Mouse (Mus musculus) embryonic fibroblast, embryonic 13.5 days (primary cell): ENCODE results near the gene Ints3. TPM values are rescaled to one million over a fixed set of nuclear protein-coding genes. Genes with fewer than 3 reads are reported as not detected.

ENCODE experiments used
- H3K27ac ChIP-seq: 2 replicates; pipeline ENCODE4 v1.5.1; 2012; ENCODE audit warnings: low read length, control low read depth, inconsistent platforms; ENCODE audit not compliant: insufficient read depth
- H3K4me1 ChIP-seq: 2 replicates; pipeline ENCODE4 v1.6.1; 2011; ENCODE audit warnings: low read length; ENCODE audit not compliant: control insufficient read depth, insufficient read depth
- H3K4me3 ChIP-seq: 2 replicates; pipeline ENCODE4 v1.5.1; 2011; ENCODE audit warnings: mild to moderate bottlenecking, control low read depth, low read length; ENCODE audit not compliant: insufficient read depth
- CTCF ChIP-seq: IDR thresholded peaks from 2 replicates; pipeline ENCODE4 v1.5.1; 2011; ENCODE audit warnings: mild to moderate bottlenecking, control low read depth, low read length, moderate library complexity, borderline replicate concordance; ENCODE audit not compliant: insufficient read depth
- POLR2A ChIP-seq: IDR thresholded peaks from 2 replicates; pipeline ENCODE4 v1.6.1; 2011; ENCODE audit warnings: low read depth, mild to moderate bottlenecking, control low read depth, low read length, moderate library complexity
- polyA plus RNA-seq: library from polyadenylated mRNA; stranded (reverse); fragments of >200 nt; gene quantifications from 2 replicates; pipeline ENCODE4 v1.2.4, GENCODE M21; 2011; ENCODE audit warnings: low read depth; ENCODE audit not compliant: missing spikeins, insufficient read length

The Ints3 gene
- polyA plus RNA-seq, 1 experiment, result 39.5 TPM

DNA sequence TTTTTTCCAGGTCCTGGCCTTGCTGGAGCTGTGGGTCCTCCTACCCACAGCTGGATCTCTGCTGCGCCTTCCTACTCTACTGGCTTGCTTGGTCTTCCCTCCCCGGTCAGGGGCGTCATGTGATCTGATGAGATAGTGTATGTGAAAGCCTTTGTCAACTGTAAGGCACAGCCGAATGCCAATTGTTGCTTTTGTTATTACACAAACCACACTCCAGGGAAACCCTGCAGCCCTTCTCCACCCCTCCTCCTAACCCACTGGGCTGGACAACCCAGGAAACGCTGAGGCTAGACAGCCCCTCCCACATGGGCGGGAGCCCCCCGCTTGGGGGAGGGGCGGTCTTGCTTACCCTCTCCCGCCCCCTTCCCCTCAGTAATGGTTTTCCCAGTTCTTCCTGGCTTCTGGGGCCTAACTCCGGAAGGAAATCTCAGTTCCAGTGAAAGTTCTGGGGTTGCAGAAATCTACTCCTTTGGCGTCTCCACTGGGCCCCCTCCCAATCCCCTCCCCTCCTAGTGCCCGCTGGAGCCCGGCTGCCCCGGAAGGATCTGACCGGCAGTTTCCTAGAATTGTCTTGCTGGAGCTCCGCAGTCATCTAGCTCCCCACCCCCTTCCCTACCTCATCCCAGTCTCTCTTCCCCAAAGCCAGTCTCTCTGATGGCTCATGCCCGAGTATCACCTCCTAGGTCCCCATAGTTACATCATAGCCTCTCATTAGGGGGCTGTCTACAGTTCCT is 13.1 kb upstream of the Ints3 start:
- H3K4me1 ChIP-seq, result no peaks in the 10 kb centered on the region
- TF ChIP-seq POLR2A, result peak; percentile 81
- no peak for TF ChIP-seq CTCF
- peak overlapping the region; percentile 54 for H3K27ac ChIP-seq
- H3K4me3 ChIP-seq, result no peak overlapping the region

DNA sequence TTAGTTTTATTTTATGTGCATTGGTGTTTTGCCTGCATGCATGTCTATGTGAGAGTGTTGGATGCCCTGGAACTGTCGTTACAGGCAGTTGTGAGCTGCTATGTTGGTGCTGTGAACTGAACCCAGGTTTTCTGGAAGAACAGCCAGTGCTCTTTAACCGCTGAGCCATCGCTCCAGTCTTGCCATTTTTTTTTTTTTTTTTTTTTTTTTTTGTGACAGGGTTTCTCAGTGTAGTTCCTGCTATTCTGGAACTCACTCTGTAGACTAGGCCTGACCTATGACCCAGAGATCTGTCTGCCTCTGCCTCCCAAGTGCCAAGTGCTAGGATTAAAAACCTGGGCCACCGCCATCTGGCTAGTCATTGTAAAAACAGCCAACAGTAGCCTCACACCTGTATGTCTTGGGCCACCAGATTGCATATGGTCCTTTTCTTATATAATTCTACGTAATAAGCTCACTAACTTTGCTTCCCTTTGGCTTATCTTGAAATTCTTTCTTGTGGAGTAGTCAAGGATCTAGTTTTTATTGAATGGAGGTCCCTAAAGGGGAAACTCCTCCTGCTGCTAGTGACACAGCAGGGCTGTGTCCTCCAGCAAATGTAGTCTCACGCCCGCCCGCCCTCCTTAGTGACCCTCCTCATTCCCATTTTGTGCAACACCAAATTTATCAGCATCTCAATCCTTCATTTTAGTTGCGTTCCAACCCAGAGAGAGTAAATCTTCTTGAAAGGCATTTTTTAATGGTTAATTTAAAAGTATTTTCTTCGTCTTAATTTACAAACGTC is 12.2 kb upstream of the Ints3 start:
- Histone ChIP-seq H3K27ac (peak overlapping the region; percentile 32; the same call in 1 of the 2 replicates), H3K4me3 (no peak overlapping the region), H3K4me1 (peaks cover 2% of the 10 kb centered on the region; the same call in 1 of the 2 replicates)
- TF ChIP-seq POLR2A, result no peak
- no peak for TF ChIP-seq CTCF

DNA sequence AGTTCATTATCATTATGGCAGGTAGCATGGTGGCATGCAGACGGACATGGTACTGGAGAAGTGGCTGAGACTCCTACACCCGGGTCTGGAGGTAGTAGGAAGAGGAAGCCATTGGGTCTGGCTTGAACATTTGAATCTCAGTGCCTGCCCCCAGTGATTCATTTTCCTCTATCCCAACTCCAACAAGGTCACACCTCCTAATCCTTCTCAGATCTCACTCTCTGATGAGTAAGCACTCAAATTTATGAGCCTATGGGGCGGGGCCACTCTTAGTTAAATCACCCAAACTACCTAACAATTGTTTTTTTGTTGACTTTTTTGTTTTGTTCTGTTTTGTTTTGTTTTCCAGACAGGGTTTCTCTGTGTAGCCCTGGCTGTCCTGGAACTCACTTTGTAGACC is 10.6 kb upstream of the Ints3 start:
- no peak for TF ChIP-seq POLR2A
- H3K4me3 ChIP-seq, result no peak overlapping the region

DNA sequence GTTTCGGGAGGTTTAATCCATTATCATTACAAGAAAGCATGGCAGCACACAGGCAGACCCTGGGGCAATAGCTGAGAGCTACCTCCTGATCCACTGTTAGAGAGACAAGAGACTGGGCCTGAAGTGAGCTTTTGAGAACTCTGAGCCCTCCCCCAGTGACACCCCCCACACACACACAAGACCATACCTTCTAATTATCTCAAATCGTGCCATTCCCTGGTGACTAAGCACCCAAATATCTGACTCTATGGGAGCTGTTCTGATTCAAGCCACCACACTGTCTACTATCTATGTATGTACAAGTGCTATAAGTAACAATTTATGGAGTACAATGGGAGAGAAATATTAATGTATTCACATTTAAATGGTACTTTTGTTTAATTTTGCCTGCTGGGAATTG is 7.3 kb upstream of the Ints3 start:
- H3K4me1 ChIP-seq, result peaks cover 2% of the 10 kb centered on the region; the same call in 1 of the 2 replicates
- H3K4me3 ChIP-seq, result no peak overlapping the region
- no peak overlapping the region for H3K27ac ChIP-seq
- TF ChIP-seq POLR2A (no peak), CTCF (no peak)

More for the DNA sequence above, 10.6 kb upstream of the Ints3 start:
- H3K27ac ChIP-seq, result no peak overlapping the region
- peaks cover 2% of the 10 kb centered on the region; the same call in 1 of the 2 replicates for H3K4me1 ChIP-seq

DNA sequence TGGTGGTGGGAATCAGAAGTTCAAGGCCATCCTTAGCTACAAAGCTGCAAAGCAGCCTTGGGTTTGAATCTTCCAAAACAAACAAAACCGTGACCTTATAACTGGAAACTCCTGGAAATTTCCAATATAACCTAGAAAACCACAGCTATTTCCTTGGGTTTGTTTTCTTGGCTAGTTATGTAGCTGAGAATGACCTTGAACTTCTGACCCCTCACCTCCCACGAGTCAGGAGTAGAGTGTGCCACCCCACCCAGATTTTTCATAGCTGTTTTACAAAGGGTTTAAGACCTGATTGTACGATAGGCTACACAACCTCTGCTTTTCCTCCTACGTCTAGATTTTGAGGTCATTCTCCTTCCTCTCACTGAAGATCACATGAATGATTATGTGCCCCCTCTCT is 3.7 kb upstream of the Ints3 start:
- Histone ChIP-seq H3K4me3 (no peak overlapping the region), H3K27ac (no peak overlapping the region), H3K4me1 (peaks cover 2% of the 10 kb centered on the region; the same call in 1 of the 2 replicates)
- TF ChIP-seq CTCF (no peak), POLR2A (no peak)

DNA sequence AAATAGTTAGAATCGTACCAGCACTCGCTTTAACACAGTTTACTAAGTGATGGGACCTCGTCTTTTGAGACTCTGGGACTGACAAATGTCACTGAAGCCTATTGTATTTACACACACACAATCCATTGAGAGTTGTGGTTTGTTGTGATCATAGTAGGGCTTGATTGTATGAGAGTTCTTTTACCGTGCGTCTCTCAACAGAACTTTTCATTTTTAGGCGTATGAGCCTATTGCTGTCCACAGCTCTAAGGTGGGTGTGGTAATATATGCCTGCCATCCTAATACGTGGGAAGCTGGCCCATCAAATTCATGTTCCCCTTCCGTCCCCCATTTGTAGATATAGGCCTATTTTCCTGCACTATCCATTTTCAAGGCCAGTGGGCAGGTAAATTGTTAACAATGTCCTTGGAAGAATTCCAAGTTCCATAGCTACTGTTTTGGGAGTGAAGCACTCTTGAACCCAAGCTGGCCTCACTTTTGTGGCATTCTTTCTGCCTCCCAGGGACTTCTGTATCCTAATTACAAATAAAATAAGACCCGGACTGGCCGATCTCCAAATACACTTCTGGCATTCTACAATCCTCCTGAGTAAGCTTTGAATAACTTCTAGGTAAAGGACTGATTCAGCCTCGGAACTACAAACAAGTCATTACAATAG is 780 bp upstream of the Ints3 start:
- peaks cover 9% of the 10 kb centered on the region for H3K4me1 ChIP-seq
- H3K4me3 ChIP-seq, result peak overlapping the region; percentile 48
- no peak overlapping the region for H3K27ac ChIP-seq
- TF ChIP-seq POLR2A, result no peak
- no peak for TF ChIP-seq CTCF

DNA sequence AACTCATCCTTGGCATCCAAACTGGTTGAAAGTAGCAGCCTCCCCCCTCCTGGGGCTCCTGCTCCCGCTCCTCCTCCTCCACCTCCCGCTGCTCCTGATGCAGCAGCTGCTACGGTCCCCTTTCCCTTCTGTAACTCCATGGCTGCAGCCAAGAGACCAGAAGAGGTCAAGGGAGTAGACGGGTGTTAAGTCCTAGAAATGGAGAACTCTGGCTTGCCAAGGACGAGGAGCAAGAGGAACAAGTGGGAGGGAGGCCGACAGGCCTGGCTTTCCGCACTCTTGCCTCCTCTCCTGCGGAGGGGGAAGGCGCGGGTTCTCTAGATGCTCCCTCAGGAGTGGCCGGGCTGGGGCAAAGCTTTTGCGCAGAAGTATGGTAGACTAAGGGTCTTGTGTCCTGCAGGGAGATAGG is 607 bp downstream of the Ints3 start:
- H3K4me3 ChIP-seq, result peak overlapping the region; percentile 78

DNA sequence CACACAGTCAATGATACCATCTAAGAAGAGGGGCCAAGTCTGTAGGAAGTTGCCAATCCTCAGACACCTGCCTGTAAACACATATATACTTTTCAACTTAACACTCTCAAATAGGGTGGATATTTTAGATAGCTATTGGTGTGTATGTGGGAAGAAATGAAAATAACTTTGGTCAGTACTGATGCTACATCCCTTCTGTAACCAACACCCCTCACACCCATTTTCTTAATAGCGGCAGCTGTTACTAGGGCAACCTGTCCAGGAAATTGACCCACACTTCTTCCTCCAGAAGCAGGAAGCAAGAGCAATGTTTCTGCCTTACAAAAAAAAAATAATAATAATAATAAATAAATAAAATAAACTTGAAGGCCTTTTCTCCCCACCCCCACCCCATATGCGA is 1.1 kb downstream of the Ints3 start:
- TF ChIP-seq CTCF, result no peak
- TF ChIP-seq POLR2A, result no peak
- peaks cover 9% of the 10 kb centered on the region for H3K4me1 ChIP-seq
- H3K4me3 ChIP-seq, result peak overlapping the region; percentile 78
- no peak overlapping the region for H3K27ac ChIP-seq

More for the DNA sequence above, 607 bp downstream of the Ints3 start:
- Histone ChIP-seq H3K27ac (peak overlapping the region; percentile 87), H3K4me1 (peaks cover 9% of the 10 kb centered on the region)
- TF ChIP-seq POLR2A, result peak; percentile 50; the same call in 1 of the 2 replicates
- TF ChIP-seq CTCF, result no peak

DNA sequence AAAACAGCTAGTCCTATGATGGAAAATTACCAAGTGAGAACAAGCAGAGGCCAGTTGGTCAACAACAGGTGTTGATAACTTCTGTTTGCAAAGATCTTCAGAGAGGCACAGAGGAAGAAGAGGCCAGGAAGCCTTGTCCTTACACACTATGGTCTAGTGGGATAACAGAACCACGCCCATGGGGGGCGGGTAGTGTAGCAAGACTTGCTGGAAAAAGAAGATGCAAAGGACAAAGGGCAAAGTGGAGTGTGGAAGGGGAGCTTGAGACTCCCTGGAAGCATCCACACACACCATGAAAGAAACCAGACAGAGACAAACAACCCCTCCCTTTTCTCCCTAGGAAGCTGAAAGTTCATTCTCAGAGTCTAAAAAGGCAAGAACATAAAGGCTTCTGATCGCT is 3.8 kb downstream of the Ints3 start:
- Histone ChIP-seq H3K27ac (no peak overlapping the region), H3K4me3 (no peak overlapping the region), H3K4me1 (peaks cover 9% of the 10 kb centered on the region)
- TF ChIP-seq POLR2A, result no peak
- TF ChIP-seq CTCF, result no peak
